Mouse (Mus musculus) inflammation-experienced regulatory T-cells, adult 6 months (primary cell): ENCODE data around the gene C1qtnf7. TPM values are rescaled to one million over a fixed set of nuclear protein-coding genes. Genes with fewer than 3 reads are reported as not detected.

Source experiments
- ATAC-seq: one replicate; pipeline ENCODE4 v1.8.0; 2017
- polyA plus RNA-seq, 3 experiments: library from polyadenylated mRNA; unstranded; fragments of 100-300 nt; shearing (Covaris generic); gene quantifications; one replicate each; pipeline ENCODE4 v1.2.1; 2017

Gene C1qtnf7
- polyA plus RNA-seq, 3 experiments from 2014 or later, result not detected

DNA sequence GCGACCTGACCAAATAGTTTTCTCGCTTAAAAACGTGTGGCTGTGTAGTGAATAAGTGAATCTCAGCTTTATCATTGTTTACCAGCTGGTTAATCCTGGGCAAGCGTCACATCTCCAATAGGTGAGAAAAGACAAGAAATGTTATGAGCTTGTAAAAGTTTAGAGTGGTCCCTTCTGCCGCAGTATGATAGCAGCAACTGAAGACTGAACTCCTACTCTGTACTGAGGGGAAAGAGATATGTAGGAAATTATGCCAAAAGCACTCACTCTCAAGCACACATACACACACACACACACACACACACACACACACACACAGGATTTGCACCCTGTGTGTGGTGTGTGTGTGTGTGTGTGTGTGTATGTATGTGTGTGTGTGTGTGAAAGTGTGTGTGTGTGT lies 26.2 kb downstream of the C1qtnf7 start:
- no peak for ATAC-seq

DNA sequence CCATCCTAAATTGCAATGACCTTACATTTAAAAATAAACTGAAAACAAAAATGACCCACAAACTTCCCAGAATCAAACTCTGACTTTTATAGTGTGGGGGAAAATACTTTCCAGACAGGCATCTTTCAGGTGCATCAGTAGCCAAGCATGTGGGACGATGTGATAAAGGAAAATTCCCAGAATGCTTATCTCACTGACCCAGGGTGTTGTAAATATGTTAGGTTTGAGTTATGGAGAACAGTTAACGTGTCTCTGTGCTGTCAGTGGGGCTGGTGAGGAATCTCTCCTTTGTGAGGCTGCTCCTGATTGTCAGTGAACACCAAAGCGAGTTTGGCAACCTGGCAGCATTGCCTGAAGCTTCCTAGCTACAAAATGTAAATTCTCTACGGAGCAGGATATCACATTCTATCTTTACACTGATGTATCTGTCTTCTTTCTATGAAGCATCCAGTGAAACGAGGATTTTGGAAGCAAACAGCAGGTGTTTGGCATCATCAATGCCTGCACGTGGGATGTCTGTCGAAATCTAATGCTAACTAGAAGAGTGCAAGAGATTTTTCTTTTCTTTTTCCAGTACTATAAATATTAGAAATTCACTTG lies 27.0 kb downstream of the C1qtnf7 start:
- no peak for ATAC-seq

GRCm38 (mm10) chr5:43549951-43550350 lies 34.6 kb downstream of the C1qtnf7 start:
- no peak for ATAC-seq

GRCm38 (mm10) chr5:43550444-43550843 lies 35.1 kb downstream of the C1qtnf7 start:
- no peak for ATAC-seq

DNA sequence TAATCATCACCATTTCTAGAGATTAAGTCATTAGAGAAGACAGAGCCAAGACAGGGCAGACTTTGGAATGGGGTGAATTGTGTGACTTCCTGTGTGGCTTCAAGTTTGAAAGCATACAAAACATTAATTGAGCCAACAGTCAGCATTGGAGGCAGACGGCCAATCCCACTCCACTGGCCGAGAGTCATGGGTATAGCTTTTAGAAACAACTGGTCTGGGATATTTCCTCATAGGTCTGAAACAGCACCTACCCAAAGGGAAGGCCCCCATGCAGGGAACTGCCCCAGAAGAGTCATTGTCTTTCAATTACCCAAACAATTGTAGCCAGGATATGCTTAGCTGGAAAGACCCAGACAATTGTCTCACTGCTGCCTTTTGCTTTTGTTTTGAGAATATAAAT lies 39.5 kb downstream of the C1qtnf7 start:
- no peak for ATAC-seq

- ATAC-seq, result no peak
Observed at GRCm38 (mm10) chr5:43555406-43555805, 40.1 kb downstream of the C1qtnf7 start.

- no peak for ATAC-seq
Observed at GRCm38 (mm10) chr5:43557436-43557835, 42.1 kb downstream of the C1qtnf7 start.

- ATAC-seq, result no peak
Observed at GRCm38 (mm10) chr5:43561639-43562252, 46.4 kb downstream of the C1qtnf7 start.

- no peak for ATAC-seq
Observed at GRCm38 (mm10) chr5:43569720-43570359, 54.5 kb downstream of the C1qtnf7 start.

DNA sequence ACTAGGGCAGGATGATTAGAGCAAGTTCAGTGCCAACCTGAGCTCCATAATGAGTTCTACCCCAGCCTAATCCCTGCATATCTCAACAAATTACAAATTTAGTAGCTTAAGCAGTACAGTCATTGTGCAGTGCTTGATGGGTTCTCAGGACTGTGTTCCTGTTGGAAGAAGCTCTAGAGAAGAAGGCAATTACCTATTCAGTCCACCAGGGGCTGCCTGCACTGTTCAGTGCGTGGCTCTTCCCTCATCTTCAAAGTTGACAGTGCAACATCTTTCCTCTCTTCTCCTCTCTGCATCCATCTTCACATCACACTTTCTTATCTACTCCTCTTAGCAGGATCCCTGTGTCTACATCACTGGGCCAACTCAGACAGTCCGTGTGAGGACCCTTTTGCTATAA lies 67.5 kb downstream of the C1qtnf7 start:
- no peak for ATAC-seq

- no peak for ATAC-seq
Observed at GRCm38 (mm10) chr5:43583326-43584120, 68.2 kb downstream of the C1qtnf7 start.

DNA sequence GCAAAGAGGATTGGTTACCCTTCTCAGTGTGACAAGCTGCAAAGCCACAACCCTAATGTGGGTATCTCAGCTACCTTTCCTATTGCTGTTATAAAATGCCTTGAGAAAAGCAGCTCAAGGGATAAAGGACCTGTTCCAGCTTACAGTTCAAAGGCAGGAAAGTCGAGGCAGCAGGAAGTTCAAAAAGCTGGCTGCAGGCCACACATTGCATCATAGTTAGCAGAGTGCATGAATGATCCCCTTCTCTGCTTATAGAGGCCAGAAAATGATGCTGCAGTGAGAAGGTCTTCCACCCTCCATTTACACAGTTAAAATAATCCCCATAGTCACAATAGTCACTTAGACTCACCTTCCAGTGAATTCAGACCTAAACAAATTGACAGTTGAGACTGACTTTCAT lies 69.1 kb downstream of the C1qtnf7 start:
- ATAC-seq, result no peak

- ATAC-seq, result no peak
Observed at GRCm38 (mm10) chr5:43585406-43586245, 70.3 kb downstream of the C1qtnf7 start.

- no peak for ATAC-seq
Observed at GRCm38 (mm10) chr5:43588791-43589439, 73.6 kb downstream of the C1qtnf7 start.

DNA sequence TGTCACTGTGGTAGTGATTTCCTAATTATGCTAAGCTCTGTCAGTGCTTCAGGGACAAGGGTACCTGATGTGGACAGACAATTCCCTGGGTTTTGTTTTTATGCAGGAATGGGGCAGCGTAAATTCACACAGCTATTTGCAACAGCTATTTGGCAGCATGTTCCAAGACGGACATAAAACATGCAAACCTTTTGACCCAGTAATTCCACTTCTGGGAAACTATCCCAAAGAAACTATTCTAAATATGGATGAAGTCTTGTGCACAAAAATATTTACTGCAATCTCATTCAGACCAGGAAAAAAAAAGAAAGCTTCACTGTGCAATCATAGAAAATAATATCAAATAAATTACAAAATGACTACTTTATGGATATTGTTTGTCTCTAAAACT lies 74.1 kb downstream of the C1qtnf7 start:
- ATAC-seq, result no peak

- ATAC-seq, result no peak
Observed at GRCm38 (mm10) chr5:43590311-43590731, 75.0 kb downstream of the C1qtnf7 start.

- no peak for ATAC-seq
Observed at GRCm38 (mm10) chr5:43601601-43602000, 86.3 kb downstream of the C1qtnf7 start.

GRCm38 (mm10) chr5:43602518-43602917 lies 87.2 kb downstream of the C1qtnf7 start:
- ATAC-seq, result no peak

DNA sequence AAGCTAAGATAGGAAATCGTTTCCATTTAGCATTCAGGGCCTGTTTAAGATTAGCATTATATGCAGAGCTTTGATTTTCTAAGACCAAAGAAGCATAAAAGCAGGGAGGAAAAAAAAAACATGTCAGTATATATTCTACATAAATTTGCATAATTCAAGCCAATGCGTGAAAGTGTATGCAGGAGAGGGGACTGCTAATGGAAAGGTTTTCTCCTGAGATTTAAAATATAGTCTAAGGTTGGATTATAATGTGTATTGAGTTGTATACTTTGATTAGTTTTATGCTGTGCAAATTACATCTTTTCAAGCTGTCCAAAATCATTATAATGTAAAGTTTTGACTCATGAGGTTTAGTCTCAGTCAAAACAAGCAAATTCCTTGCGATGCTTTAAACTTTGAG lies 88.2 kb downstream of the C1qtnf7 start:
- no peak for ATAC-seq

DNA sequence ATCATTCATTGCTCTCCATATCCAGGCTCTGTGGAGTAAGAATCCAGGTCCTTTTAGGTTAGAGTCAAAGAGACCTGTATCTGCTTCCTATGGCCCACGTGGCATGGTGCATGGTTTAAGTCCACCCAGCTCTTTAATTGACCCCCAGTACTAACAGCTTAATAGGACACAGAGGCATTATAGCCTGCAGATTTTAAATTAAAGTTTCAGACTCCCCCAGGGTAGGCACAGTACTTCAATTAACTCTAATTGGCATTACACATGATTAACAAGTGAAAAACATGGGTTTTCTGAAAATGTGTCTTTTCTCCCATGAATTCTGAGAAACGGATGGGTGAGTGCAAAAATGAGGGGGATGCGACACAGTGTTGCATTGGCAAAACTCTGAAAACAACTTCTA lies 92.7 kb downstream of the C1qtnf7 start:
- no peak for ATAC-seq

- ATAC-seq, result no peak
Observed at GRCm38 (mm10) chr5:43609760-43610159, 94.4 kb downstream of the C1qtnf7 start.
